In genomic region chr14:47518619-47519018, GRCm38 (mm10) we compare ENCODE assay signal across 10 mouse cellular contexts. TPM values are rescaled to one million over a fixed set of nuclear protein-coding genes. Genes with fewer than 3 reads are reported as not detected.
A peak's percentile ranks its signal among the peaks of the same experiment; 100 is the strongest.
DNase-seq lines count a peak whose midpoint lies in the region; ATAC-seq and TF ChIP-seq lines count a peak whose summit lies in the region.
"Had no signal": no experiment of that assay in that cellular context is flagged by ENCODE, and none has a peak within 500 bp of the region (broad histone marks: within the 10 kb centered on the region; RNA-seq: fewer than 3 reads in every experiment).

No protein-coding gene starts in this region.

- H3K4me1 ChIP-seq in lung, adult 2 months (ENCODE audit: control insufficient read depth, insufficient read depth, low read length): peaks cover 4% of the 10 kb centered on the region; the same call in 1 of the 2 replicates
- H3K4me1 ChIP-seq in midbrain, embryonic 13.5 days (replicated peaks): no peaks in the 10 kb centered on the region
- H3K4me1 ChIP-seq: embryonic facial prominence, embryonic 15.5 days; limb, embryonic 10.5 days had no signal

- no peak overlapping the region for H3K4me3 ChIP-seq in lung, adult 2 months (replicated peaks; ENCODE audit: extremely low read depth, low read depth, low read length)
- no peak overlapping the region for H3K4me3 ChIP-seq in midbrain, embryonic 13.5 days (replicated peaks)
- H3K4me3 ChIP-seq: embryonic facial prominence, embryonic 15.5 days; limb, embryonic 10.5 days had no signal

- H3K9ac ChIP-seq in midbrain, embryonic 13.5 days (replicated peaks): no peak overlapping the region
- H3K9ac ChIP-seq: embryonic facial prominence, embryonic 15.5 days had no signal

- ATAC-seq in common myeloid progenitor, adult 5-6 weeks (replicated peaks; ENCODE audit: low read depth, poor library complexity, severe bottlenecking): 0 out of 2 replicates have a peak, but pooled peaks have one; percentile 23
- no peak for ATAC-seq in midbrain, embryonic 13.5 days

- no peaks in the 10 kb centered on the region for H3K27me3 ChIP-seq in midbrain, embryonic 13.5 days
- H3K27me3 ChIP-seq: embryonic facial prominence, embryonic 15.5 days had no signal

- no peak overlapping the region for H3K4me2 ChIP-seq in midbrain, embryonic 13.5 days (replicated peaks)
- H3K4me2 ChIP-seq: embryonic facial prominence, embryonic 15.5 days had no signal

- whole genome bisulfite sequencing in lung, adult 2 months: 20% methylated on average over 6 of the region's 6 CpGs
- WGBS in midbrain, embryonic 13.5 days: 94% methylated on average over 6 of the region's 6 CpGs

- peak; percentile 18 for DNase-seq in gastrocnemius, postnatal 14 days
- no peak for DNase-seq in gastrocnemius, postnatal 25 days
- peak; percentile 61 for DNase-seq in CD4-positive helper T cell, adult 2 months (ENCODE audit: low read depth, low spot score)
- DNase-seq in lung, adult 2 months: peak; percentile 55
- no peak for DNase-seq in left cerebral cortex, postnatal 10 days (ENCODE audit: extremely low spot score in 1 of 2, low spot score in 2 of 2)
- DNase-seq in left cerebral cortex, adult 11 months (ENCODE audit: low spot score): no peak

- no peaks in the 10 kb centered on the region for H3K36me3 ChIP-seq in midbrain, embryonic 13.5 days
- H3K36me3 ChIP-seq: embryonic facial prominence, embryonic 15.5 days; limb, embryonic 10.5 days had no signal

- intact Hi-C loops in gastrocnemius, postnatal 14 days (cut with DNase I; ENCODE audit: low total_unique reads): no loop called here
- intact Hi-C loops in left cerebral cortex, postnatal 10 days (cut with DNase I): no loop called here

- TF ChIP-seq POLR2A in lung, adult 2 months (IDR thresholded peaks at IDR 0.05; ENCODE audit: borderline replicate concordance, extremely low read depth, low read depth, low read length): no peak

- H3K27ac ChIP-seq in midbrain, embryonic 13.5 days: no peak overlapping the region
- H3K27ac ChIP-seq: embryonic facial prominence, embryonic 15.5 days; limb, embryonic 10.5 days had no signal

- no peak for TF ChIP-seq CTCF in lung, adult 2 months (IDR thresholded peaks at IDR 0.05; ENCODE audit: insufficient read depth, low read length)

- H3K9me3 ChIP-seq in midbrain, embryonic 13.5 days: no peaks in the 10 kb centered on the region
- H3K9me3 ChIP-seq: embryonic facial prominence, embryonic 15.5 days; limb, embryonic 10.5 days had no signal

RNA-seq across cellular contexts. Expression of gene Atg14, which starts 51.8 kb away (rescaled TPM):
- 1 to 10 TPM; 5.0 to 7.8 TPM for total RNA-seq in gastrocnemius, postnatal 14 days (2021)
- 1 to 10 TPM; 5.3 to 6.4 TPM for total RNA-seq in gastrocnemius, postnatal 25 days (2021)
- 6.9 and 17.0 TPM in 2 replicates for total RNA-seq in common myeloid progenitor, adult 5-6 weeks (2017)
- polyA plus RNA-seq in lung, adult 2 months (2012; rRNA removed): 8.9 and 11.4 TPM in 2 replicates
- 10 to 100 TPM; 13.0 to 13.8 TPM for total RNA-seq in left cerebral cortex, postnatal 10 days (2021)
- polyA plus RNA-seq in midbrain, embryonic 13.5 days (2015; fragmentation: Nextera tagmentation; extraction: Ambion mirVana): 21.2 and 21.9 TPM in 2 replicates

Comparison
In these comparisons a context has a peak if more than half of its experiments do, and no peak if none do; other contexts are left out.
1. DNase-seq: peak in gastrocnemius, postnatal 14 days (single experiment), CD4-positive helper T cell, adult 2 months (single experiment) and lung, adult 2 months (single experiment); none in gastrocnemius, postnatal 25 days (single experiment), left cerebral cortex, postnatal 10 days (0 of 2) and left cerebral cortex, adult 11 months (single experiment).